Mouse (Mus musculus) hematopoietic stem cell, adult 5-6 weeks (primary cell): ENCODE results near the gene Trpc3. TPM values are rescaled to one million over a fixed set of nuclear protein-coding genes. Genes with fewer than 3 reads are reported as not detected.
"Not testable (repeated sequence)": the region's sequence is repeated elsewhere in the genome, so short reads cannot be mapped to it uniquely, and the experiment has no call there.

Experiments
- ATAC-seq, 2 experiments: fragments of 125-278 bp in 1 of 2; replicated peaks in 1 of 2; 2 replicates each; pipeline ENCODE4 v1.8.0; 2016 to 2017; ENCODE audit warnings: inconsistent platforms in 2 of 2, mild to moderate bottlenecking in 2 of 2, moderate number of reproducible peaks in 2 of 2, low read depth in 1 of 2, moderate TSS enrichment in 1 of 2; ENCODE audit not compliant: low FRiP score in 2 of 2, poor library complexity in 2 of 2, severe bottlenecking in 2 of 2, insufficient read depth in 1 of 2, low TSS enrichment in 1 of 2
- total RNA-seq: library from RNA; stranded (forward); fragments of 172-1452, 232-1000 nt; gene quantifications from 2 replicates; pipeline ENCODE4 v1.2.3, GENCODE M21; 2017

The Trpc3 gene
- total RNA-seq, 1 experiment from 2014 or later = not detected

- ATAC-seq = peak; percentile 97 to 99
These were observed 76.6 kb downstream of the Trpc3 start, which contains the start of gene Bbs7 for GRCm38 (mm10) chr3:36613202-36613907. Gene Bbs7, minus strand, starts transcription at chr3:36613477.

- ATAC-seq = peak in 1 of 2 experiments; percentile 11; a peak in 1 of 4 replicates
These were observed 77.3 kb downstream of the Trpc3 start for GRCm38 (mm10) chr3:36612687-36613086.

- no peak for ATAC-seq
These were observed 83.8 kb downstream of the Trpc3 start for GRCm38 (mm10) chr3:36605894-36606783.

GRCm38 (mm10) chr3:36599773-36600172 is 90.2 kb downstream of the Trpc3 start:
- ATAC-seq = not testable (repeated sequence)

GRCm38 (mm10) chr3:36598811-36599210 is 91.2 kb downstream of the Trpc3 start:
- no peak for ATAC-seq

- peak; percentile 100 for ATAC-seq
These were observed 118.1 kb downstream of the Trpc3 start, which contains the start of gene Ccna2 for GRCm38 (mm10) chr3:36571827-36572378. Gene Ccna2, minus strand, starts transcription at chr3:36572150.

GRCm38 (mm10) chr3:36571361-36571826 is 118.6 kb downstream of the Trpc3 start:
- ATAC-seq = no peak

Other genes starting within 250 kb of the Trpc3 start
- gene Anxa5, start 214.3 kb downstream of the Trpc3 start, total RNA-seq = 107 and 113 TPM in 2 replicates
- 1.4 TPM in 1 of 2 replicates, not detected in the other for gene 1810062G17Rik, start 214.2 kb downstream of the Trpc3 start, total RNA-seq
- not detected in 2 replicates for gene Gm11549, start 168.4 kb downstream of the Trpc3 start, total RNA-seq
- gene Exosc9, start 137.6 kb downstream of the Trpc3 start, total RNA-seq = 86.9 and 91.5 TPM in 2 replicates
- gene Ccna2, start 118.0 kb downstream of the Trpc3 start, total RNA-seq = 141 and 144 TPM in 2 replicates
- gene Bbs7, start 76.7 kb downstream of the Trpc3 start, total RNA-seq = 8.3 and 8.4 TPM in 2 replicates
- 59.2 and 76.9 TPM in 2 replicates for gene 4932438A13Rik, start 172.9 kb upstream of the Trpc3 start, total RNA-seq